Mouse (Mus musculus) layer of hippocampus, adult 18-20 months (tissue): ENCODE measurements around the gene Arsg. TPM values are rescaled to one million over a fixed set of nuclear protein-coding genes. Genes with fewer than 3 reads are reported as not detected.

ENCODE experiments used
- DNase-seq, 2 experiments: peaks; one replicate each; pipeline ENCODE4 v3.0.0; 2022; ENCODE audit warnings: low spot score in 2 of 2
- total RNA-seq, 2 experiments: library from RNA; stranded (reverse); gene quantifications; 2 replicates each; pipeline ENCODE4 v1.2.3; 2021

The Arsg gene
- total RNA-seq, 2 experiments from 2014 or later: 15.1 to 17.4 TPM

GRCm38 (mm10) chr11:109544432-109544831, 71.3 kb downstream of the Arsg start:
- no peak for DNase-seq

- DNase-seq: no peak
Measured at GRCm38 (mm10) chr11:109545265-109545664, 72.1 kb downstream of the Arsg start.

- DNase-seq: no peak
Measured at GRCm38 (mm10) chr11:109545700-109546143, 72.5 kb downstream of the Arsg start.

GRCm38 (mm10) chr11:109546305-109547001, 73.3 kb downstream of the Arsg start:
- no peak for DNase-seq

GRCm38 (mm10) chr11:109547652-109548051, 74.5 kb downstream of the Arsg start:
- no peak for DNase-seq

GRCm38 (mm10) chr11:109549599-109550290, 76.6 kb downstream of the Arsg start:
- DNase-seq: no peak

GRCm38 (mm10) chr11:109553921-109554320, 80.7 kb downstream of the Arsg start:
- DNase-seq: no peak

- no peak for DNase-seq
Measured at GRCm38 (mm10) chr11:109554443-109554842, 81.3 kb downstream of the Arsg start.

GRCm38 (mm10) chr11:109556130-109556529, 83.0 kb downstream of the Arsg start:
- DNase-seq: no peak

GRCm38 (mm10) chr11:109557419-109557818, 84.2 kb downstream of the Arsg start:
- DNase-seq: no peak

GRCm38 (mm10) chr11:109559241-109559640, 86.1 kb downstream of the Arsg start:
- DNase-seq: no peak

- peak in 1 of 2 experiments; percentile 30 for DNase-seq
Measured at GRCm38 (mm10) chr11:109560793-109561257, 87.7 kb downstream of the Arsg start.

- no peak for DNase-seq
Measured at GRCm38 (mm10) chr11:109561445-109561844, 88.3 kb downstream of the Arsg start.

- no peak for DNase-seq
Measured at GRCm38 (mm10) chr11:109563708-109564107, 90.5 kb downstream of the Arsg start.

- DNase-seq: no peak
Measured at GRCm38 (mm10) chr11:109564466-109565214, 91.5 kb downstream of the Arsg start.

GRCm38 (mm10) chr11:109569007-109569618, 95.9 kb downstream of the Arsg start:
- no peak for DNase-seq

GRCm38 (mm10) chr11:109569809-109570208, 96.6 kb downstream of the Arsg start:
- no peak for DNase-seq

- no peak for DNase-seq
Measured at GRCm38 (mm10) chr11:109572051-109572450, 98.9 kb downstream of the Arsg start.

GRCm38 (mm10) chr11:109574604-109575003, 101.4 kb downstream of the Arsg start:
- no peak for DNase-seq

GRCm38 (mm10) chr11:109575832-109576231, 102.7 kb downstream of the Arsg start:
- DNase-seq: no peak

- DNase-seq: no peak
Measured at GRCm38 (mm10) chr11:109578536-109578935, 105.4 kb downstream of the Arsg start.
